Mouse (Mus musculus): ENCODE measurements at regions not wholly inside any gene's neighbourhood (a gene's known extent, or its start where the extent isn't known, plus 50 kb on each side); places are given as distances from the start of the nearest gene placed in this dataset.

GRCm38 (mm10) chr17:10097691-10098090 is 222.0 kb downstream of the Qk start:
- Histone ChIP-seq H3K27ac (ENCODE audit: low read depth) (no peak overlapping the region), H3K9ac (no peak overlapping the region)
- TF ChIP-seq CTCF (IDR thresholded peaks at IDR 0.05; ENCODE audit: low read depth): no peak

GRCm38 (mm10) chr17:10095841-10096301 is 223.8 kb downstream of the Qk start:
- H3K27me3 ChIP-seq (ENCODE audit: insufficient read depth, low read length): no peaks in the 10 kb centered on the region
- H3K4me2 ChIP-seq: no peak overlapping the region
- H3K27ac ChIP-seq (ENCODE audit: low read depth): 0 out of 2 replicates have a peak overlapping the region, but pooled peaks have one; percentile 24
- H3K36me3 ChIP-seq (ENCODE audit: insufficient read depth): no peaks in the 10 kb centered on the region
- H3K9me3 ChIP-seq (ENCODE audit: low read depth, low read length): peaks cover 10% of the 10 kb centered on the region; the same call in 1 of the 2 replicates
- no peak for TF ChIP-seq CTCF (IDR thresholded peaks at IDR 0.05; ENCODE audit: low read depth)
- H3K9ac ChIP-seq: no peak overlapping the region
- no peak overlapping the region for H3K4me3 ChIP-seq (ENCODE audit: low read depth, low read length)
- peak; percentile 55; the same call in 1 of the 2 replicates for ATAC-seq (ENCODE audit: insufficient read depth)
- DNase-seq: peak; percentile 62
- peaks cover 14% of the 10 kb centered on the region; the same call in 1 of the 2 replicates for H3K4me1 ChIP-seq (ENCODE audit: insufficient read depth)
- WGBS: 65% methylated on average over 3 of the region's 3 CpGs

More at GRCm38 (mm10) chr17:10097691-10098090, 222.0 kb downstream of the Qk start:
- DNase-seq (no peak), ATAC-seq (ENCODE audit: insufficient read depth) (no peak)
- Histone ChIP-seq H3K27me3 (ENCODE audit: insufficient read depth, low read length) (no peaks in the 10 kb centered on the region), H3K36me3 (ENCODE audit: insufficient read depth) (no peaks in the 10 kb centered on the region), H3K4me2 (no peak overlapping the region), H3K4me3 (ENCODE audit: low read depth, low read length) (no peak overlapping the region), H3K9me3 (ENCODE audit: low read depth, low read length) (no peaks in the 10 kb centered on the region), H3K4me1 (ENCODE audit: insufficient read depth) (peaks cover 14% of the 10 kb centered on the region; the same call in 1 of the 2 replicates)

GRCm38 (mm10) chr17:10094108-10094521 is 225.5 kb downstream of the Qk start:
- peaks cover 10% of the 10 kb centered on the region; the same call in 1 of the 2 replicates for H3K9me3 ChIP-seq (ENCODE audit: low read depth, low read length)
- TF ChIP-seq CTCF (IDR thresholded peaks at IDR 0.05; ENCODE audit: low read depth): no peak
- peaks cover 14% of the 10 kb centered on the region; the same call in 1 of the 2 replicates for H3K4me1 ChIP-seq (ENCODE audit: insufficient read depth)
- H3K9ac ChIP-seq: no peak overlapping the region
- ATAC-seq (ENCODE audit: insufficient read depth) (peak; percentile 65), DNase-seq (peak; percentile 73)
- no peaks in the 10 kb centered on the region for H3K27me3 ChIP-seq (ENCODE audit: insufficient read depth, low read length)
- H3K36me3 ChIP-seq (ENCODE audit: insufficient read depth): no peaks in the 10 kb centered on the region
- H3K4me3 ChIP-seq (ENCODE audit: low read depth, low read length): no peak overlapping the region
- 0 out of 2 replicates have a peak overlapping the region, but pooled peaks have one; percentile 8 for H3K4me2 ChIP-seq
- H3K27ac ChIP-seq (ENCODE audit: low read depth): peak overlapping the region; percentile 79
- WGBS: 33% methylated on average over 3 of the region's 3 CpGs

- H3K27ac ChIP-seq (ENCODE audit: low read depth): peak overlapping the region; percentile 79
- no peaks in the 10 kb centered on the region for H3K27me3 ChIP-seq (ENCODE audit: insufficient read depth, low read length)
- H3K36me3 ChIP-seq (ENCODE audit: insufficient read depth): no peaks in the 10 kb centered on the region
- H3K4me3 ChIP-seq (ENCODE audit: low read depth, low read length): no peak overlapping the region
- 35% methylated on average over 8 of the region's 8 CpGs for WGBS
- H3K9me3 ChIP-seq (ENCODE audit: low read depth, low read length): peaks cover 10% of the 10 kb centered on the region; the same call in 1 of the 2 replicates
- ATAC-seq (ENCODE audit: insufficient read depth): peak; percentile 78
- H3K4me2 ChIP-seq: peak overlapping the region; percentile 8; the same call in 1 of the 2 replicates
- peaks cover 14% of the 10 kb centered on the region; the same call in 1 of the 2 replicates for H3K4me1 ChIP-seq (ENCODE audit: insufficient read depth)
- no peak for TF ChIP-seq CTCF (IDR thresholded peaks at IDR 0.05; ENCODE audit: low read depth)
- no peak overlapping the region for H3K9ac ChIP-seq
- peak; percentile 79 for DNase-seq
These were observed 226.1 kb downstream of the Qk start for GRCm38 (mm10) chr17:10093437-10094107.

- H3K9ac ChIP-seq: no peak overlapping the region
- H3K27ac ChIP-seq (ENCODE audit: low read depth): no peak overlapping the region
- H3K4me1 ChIP-seq (ENCODE audit: insufficient read depth): peaks cover 17% of the 10 kb centered on the region; the same call in 1 of the 2 replicates
- 55% methylated on average over 7 of the region's 7 CpGs for WGBS
- no peak for TF ChIP-seq CTCF (IDR thresholded peaks at IDR 0.05; ENCODE audit: low read depth)
- no peak overlapping the region for H3K4me2 ChIP-seq
- no peaks in the 10 kb centered on the region for H3K36me3 ChIP-seq (ENCODE audit: insufficient read depth)
- peaks cover 9% of the 10 kb centered on the region; the same call in 1 of the 2 replicates for H3K9me3 ChIP-seq (ENCODE audit: low read depth, low read length)
- no peaks in the 10 kb centered on the region for H3K27me3 ChIP-seq (ENCODE audit: insufficient read depth, low read length)
- DNase-seq (no peak), ATAC-seq (ENCODE audit: insufficient read depth) (no peak)
- no peak overlapping the region for H3K4me3 ChIP-seq (ENCODE audit: low read depth, low read length)
These were observed 232.3 kb downstream of the Qk start for GRCm38 (mm10) chr17:10087192-10087886.

GRCm38 (mm10) chr17:10086558-10086957 is 233.1 kb downstream of the Qk start:
- peaks cover 17% of the 10 kb centered on the region; the same call in 1 of the 2 replicates for H3K4me1 ChIP-seq (ENCODE audit: insufficient read depth)

More at GRCm38 (mm10) chr17:10086558-10086957, 233.1 kb downstream of the Qk start:
- ATAC-seq (ENCODE audit: insufficient read depth) (peak; percentile 51; the same call in 1 of the 2 replicates), DNase-seq (no peak)
- TF ChIP-seq CTCF (IDR thresholded peaks at IDR 0.05; ENCODE audit: low read depth): no peak
- WGBS: 51% methylated on average over 2 of the region's 2 CpGs
- Histone ChIP-seq H3K36me3 (ENCODE audit: insufficient read depth) (no peaks in the 10 kb centered on the region), H3K9ac (no peak overlapping the region), H3K4me3 (ENCODE audit: low read depth, low read length) (no peak overlapping the region), H3K9me3 (ENCODE audit: low read depth, low read length) (peaks cover 2% of the 10 kb centered on the region; the same call in 1 of the 2 replicates), H3K4me2 (no peak overlapping the region), H3K27ac (ENCODE audit: low read depth) (peak overlapping the region; percentile 8; the same call in 1 of the 2 replicates), H3K27me3 (ENCODE audit: insufficient read depth, low read length) (no peaks in the 10 kb centered on the region)
